Mouse (Mus musculus) mesoderm, embryonic 11.5 days (tissue): ENCODE measurements around the gene Dlgap1.

Experiments
- DNase-seq: peaks from one replicate; pipeline ENCODE4 v3.0.0-alpha.2; 2012; ENCODE audit warnings: low read depth, low spot score

The Dlgap1 gene

GRCm38 (mm10) chr17:70622493-70622892 lies 653.6 kb downstream of the Dlgap1 start:
- DNase-seq: no peak

GRCm38 (mm10) chr17:70626396-70626795 lies 657.5 kb downstream of the Dlgap1 start:
- no peak for DNase-seq

GRCm38 (mm10) chr17:70626925-70627324 lies 658.1 kb downstream of the Dlgap1 start:
- no peak for DNase-seq

DNA sequence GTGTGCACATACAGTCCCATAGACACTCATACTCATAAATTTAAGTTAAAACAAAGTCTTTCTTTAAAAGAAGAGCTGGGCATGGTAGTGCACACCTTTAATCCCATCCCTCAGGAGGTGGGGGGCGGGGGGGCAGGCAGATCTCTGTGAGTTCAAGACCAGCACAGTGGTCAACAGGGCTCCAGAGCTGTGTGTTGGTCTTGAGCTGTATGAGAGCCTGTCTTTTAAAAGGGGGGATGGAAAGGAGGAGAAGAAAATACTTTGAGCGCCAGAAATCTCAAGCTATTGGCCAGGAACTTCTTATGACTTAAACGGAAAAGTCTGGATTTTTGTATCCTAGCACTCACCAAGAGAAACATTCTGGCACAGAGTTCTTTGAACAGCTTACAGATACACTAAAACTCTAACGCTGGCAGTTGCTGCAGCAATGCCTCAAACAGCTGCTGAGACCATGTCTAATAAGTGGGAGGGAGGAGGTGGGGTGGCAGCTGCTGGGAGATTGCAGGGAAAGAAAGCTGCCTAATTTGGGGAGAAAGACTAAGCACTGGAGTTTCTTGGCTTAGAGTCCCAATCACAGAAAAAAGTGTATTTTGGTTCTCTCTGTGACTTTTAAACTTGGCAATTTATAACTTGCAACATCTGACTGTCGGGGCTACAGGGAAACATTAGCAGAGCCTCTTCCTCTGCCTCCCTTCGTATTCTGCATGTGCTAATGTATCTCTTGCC lies 660.9 kb downstream of the Dlgap1 start:
- peak; percentile 21 for DNase-seq

GRCm38 (mm10) chr17:70633181-70633944 lies 664.5 kb downstream of the Dlgap1 start:
- peak; percentile 86 for DNase-seq

GRCm38 (mm10) chr17:70643211-70643610 lies 674.3 kb downstream of the Dlgap1 start:
- DNase-seq: no peak

DNA sequence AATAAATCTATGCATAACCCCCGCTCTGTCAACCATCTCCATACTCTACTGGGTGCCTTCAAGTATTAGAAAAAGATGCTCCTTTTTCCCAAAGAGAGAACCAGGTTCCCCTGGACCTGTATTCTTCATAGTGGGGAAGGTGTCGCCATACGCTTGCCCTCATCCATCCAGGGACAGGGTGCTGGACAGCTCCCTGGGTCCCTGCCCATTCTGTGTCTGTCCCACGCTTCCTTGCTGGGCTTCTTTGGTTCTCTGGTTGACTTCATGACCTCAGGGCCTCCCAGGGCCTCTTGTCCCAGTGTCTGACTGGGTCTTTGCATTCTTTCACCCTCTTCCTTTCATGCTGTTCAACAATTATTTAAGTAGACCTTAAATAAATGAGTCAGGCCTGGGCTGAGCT lies 677.8 kb downstream of the Dlgap1 start:
- no peak for DNase-seq

DNA sequence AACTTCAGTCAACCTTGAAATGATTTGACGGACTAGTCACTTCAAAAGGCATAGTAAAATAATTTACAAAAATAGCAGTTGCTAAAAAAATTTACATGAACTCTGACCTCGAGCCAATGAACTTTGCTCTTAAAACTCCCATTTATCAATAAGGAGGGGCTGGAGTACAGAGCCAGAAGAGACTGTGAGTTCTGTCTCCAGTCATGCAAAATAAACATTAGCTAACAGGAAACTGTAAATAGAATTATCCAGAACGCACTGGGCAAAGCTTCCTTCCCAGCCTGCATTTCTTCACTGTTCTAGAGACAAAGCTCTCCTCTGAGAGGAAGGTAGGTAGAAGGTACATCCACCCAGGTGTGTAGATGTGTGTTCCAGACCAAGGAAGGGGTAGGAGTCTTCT lies 692.5 kb downstream of the Dlgap1 start:
- DNase-seq: no peak

DNA sequence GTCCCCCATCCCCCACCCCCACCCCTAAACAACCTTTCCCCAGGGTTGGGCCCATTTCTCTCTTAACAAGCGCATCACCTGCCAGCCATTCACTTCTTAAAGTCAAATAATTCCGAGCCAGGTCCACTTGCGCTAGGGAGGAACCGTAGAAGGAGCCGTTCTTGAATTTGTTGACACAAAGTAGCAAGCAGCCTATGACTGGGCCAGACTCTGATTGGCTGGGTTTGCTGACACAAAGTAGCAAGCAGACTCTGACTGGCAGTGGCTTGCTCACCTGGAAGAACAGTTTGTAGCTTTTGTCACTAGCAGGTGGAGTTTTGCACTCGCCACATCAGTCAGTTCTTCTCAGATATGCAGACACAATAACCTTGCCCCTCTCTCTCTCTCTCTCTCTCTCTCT lies 695.1 kb downstream of the Dlgap1 start:
- DNase-seq: no peak

- no peak for DNase-seq
Measured at GRCm38 (mm10) chr17:70664484-70665040, 695.7 kb downstream of the Dlgap1 start.

DNA sequence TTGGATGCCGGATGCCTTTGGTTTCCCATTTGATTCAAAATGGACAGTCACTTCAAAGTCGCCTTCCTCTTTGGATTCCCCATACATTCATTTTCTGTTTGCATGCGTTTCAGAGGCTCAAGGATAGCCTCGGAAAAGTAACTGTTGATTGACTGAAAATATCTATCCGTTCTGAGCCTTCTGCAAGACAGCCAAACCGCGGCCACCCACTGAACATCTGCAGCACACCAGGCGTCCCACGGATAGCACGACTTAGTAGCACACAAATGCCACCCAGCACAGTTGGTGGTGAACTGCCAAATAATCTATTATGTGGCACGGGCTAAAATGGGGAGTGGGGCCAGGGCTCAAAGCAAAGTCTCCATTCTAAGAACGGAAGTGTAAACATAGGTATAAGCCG lies 705.1 kb downstream of the Dlgap1 start:
- DNase-seq: no peak

GRCm38 (mm10) chr17:70676522-70676921 lies 707.6 kb downstream of the Dlgap1 start:
- no peak for DNase-seq

DNA sequence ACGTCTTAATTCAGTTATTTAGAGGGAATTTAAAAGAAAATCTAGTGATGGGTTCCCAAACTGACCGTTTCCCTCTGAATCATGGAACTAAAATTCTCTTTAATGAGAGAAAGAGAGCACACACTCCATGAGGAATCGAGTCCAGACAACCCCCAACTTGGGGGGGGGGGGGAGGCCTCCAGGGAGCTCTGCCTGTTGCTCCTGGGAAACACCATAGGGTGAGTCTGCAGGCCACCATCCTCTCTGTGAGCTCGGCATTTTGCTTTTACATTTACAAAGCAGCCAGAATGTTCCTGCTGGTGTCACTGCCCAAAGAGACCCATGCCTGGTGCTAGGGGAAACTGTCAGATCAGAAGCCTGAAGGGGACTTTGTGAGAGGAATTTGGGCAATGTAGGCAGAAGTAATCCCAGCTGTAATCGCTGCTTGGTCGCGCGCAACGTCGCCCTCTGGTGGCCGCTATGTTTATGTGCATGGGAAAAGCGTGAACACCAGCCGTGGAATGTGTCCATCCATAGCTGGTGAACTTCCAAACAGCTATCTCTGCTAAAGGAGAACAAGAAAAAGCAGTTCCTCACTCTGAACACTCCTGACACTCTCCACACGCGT lies 714.8 kb downstream of the Dlgap1 start:
- DNase-seq: peak; percentile 88

GRCm38 (mm10) chr17:70690174-70690573 lies 721.3 kb downstream of the Dlgap1 start:
- no peak for DNase-seq

DNA sequence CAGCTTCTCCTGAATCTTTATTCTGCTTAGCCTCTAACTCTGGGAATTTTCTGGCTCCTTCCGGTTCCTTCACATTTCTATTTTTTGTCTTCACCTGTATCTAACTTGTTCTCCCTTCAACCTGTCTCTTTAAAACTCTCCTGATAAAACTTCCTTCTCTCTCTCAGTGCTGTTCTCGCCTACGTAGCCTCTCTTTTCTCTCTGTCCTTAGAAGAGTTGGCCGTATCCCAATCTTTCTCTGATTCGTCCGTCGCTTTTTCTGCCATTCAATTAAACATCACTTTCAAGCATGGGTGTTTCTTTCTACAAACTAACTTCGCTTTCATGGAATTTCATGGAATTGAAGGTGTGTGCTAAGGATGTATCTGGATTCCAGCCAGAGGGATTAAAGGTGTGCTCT lies 721.7 kb downstream of the Dlgap1 start:
- no peak for DNase-seq

DNA sequence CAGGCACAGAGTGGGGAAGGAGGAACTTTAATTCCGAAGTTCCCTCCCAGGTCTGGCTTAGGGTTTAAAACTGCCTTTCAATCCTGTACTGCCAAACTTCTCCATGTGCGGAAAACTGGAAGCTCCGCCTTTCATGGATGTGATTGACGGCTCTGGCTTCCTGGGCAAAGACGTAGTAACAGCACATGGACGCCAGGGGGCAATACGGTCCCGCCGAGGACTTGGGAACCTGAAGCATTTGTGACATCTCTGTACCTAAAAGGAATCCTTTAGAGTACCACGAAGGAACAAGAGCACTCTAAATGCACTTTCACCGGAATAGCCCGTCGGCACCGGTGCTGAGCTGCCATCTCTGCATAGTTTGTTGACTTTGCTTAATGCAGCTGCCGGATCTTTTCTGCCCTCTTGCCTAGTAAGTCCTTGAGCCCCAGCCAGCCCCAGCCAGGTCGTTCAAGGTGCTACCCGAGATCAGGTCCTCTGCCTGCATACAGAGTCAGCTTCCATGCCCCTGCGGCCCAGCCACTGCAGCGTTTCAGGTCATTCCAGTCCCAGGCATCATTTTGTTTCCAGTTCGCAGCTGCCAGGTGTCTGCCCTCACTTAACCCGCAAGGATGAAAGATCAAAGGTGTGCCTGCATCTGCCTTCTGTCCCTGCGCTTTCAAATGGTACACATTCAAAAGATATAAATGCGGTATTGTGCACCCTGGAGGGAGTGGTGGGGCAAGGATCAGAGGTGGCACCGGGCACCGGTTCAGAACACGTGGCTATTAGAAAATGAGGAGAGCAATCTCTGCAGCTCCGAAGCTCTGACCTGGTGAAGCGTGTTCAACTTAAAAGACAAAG lies 738.3 kb downstream of the Dlgap1 start:
- peak; percentile 89 for DNase-seq

DNA sequence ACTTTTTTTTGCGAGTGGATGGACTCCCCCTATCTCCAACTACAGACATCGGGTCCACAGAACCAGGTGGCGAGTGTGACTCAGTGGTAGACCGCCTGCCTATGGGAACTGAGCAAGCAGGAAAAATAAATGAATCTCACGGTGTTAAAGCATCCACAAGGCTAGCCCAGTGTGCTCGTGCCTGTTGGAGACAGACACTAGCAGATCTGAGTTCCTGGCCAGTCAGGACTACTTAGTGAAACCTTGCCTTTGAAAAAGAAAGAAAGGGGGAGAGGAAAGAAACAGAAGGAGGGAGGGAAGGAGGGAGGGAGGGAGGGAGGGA lies 738.9 kb downstream of the Dlgap1 start:
- no peak for DNase-seq

DNA sequence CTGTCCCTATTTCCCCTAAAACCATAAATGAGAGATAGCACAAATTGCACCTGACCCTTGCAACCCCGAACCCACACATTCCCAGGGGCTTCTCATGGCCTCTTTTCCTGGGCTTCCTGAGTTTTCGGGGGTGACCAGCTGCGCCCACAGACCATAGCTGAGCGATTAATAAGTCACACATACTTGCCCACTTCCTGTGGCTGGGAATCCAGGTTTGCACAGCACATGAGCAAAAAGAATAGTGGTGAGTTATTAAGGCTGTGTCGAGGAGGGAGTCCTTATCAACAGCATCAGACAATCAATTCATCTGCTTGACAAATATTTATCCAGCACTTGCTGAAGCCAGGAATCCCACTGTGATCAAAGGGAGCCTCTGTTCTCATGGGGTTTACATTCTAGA lies 740.7 kb downstream of the Dlgap1 start:
- no peak for DNase-seq

- no peak for DNase-seq
Measured at GRCm38 (mm10) chr17:70713470-70713869, 744.6 kb downstream of the Dlgap1 start.

GRCm38 (mm10) chr17:70719684-70720324 lies 750.9 kb downstream of the Dlgap1 start:
- DNase-seq: no peak

DNA sequence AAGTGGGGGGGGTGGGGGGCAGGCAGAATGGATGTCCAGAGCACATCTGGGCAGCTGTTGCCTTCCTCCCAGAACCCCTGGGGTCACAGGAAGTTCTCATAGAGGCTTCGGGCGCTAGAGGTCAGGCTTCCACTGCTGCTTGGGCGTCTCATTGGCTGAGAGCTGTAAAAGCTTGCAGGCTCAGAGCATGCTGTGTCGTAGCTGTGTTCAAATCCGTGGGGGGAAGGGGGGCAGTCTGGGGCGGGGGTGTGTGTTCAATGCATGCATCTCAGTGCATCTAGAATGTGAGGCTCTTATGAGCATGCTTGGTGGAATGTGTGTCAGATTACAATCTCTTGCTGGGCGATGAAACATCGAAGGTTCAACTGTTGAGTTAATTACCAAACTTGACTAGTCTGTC lies 751.9 kb downstream of the Dlgap1 start:
- peak; percentile 52 for DNase-seq
